Mouse (Mus musculus): ENCODE results near the gene Qrich2. TPM values are rescaled to one million over a fixed set of nuclear protein-coding genes. Genes with fewer than 3 reads are reported as not detected.

Qrich2 gene
- polyA plus RNA-seq, 1 experiment from 2014 or later, result not detected

- no peak overlapping the region for H3K4me2 ChIP-seq
- peaks cover 18% of the 10 kb centered on the region for H3K36me3 ChIP-seq
- H3K4me1 ChIP-seq, result peaks cover 18% of the 10 kb centered on the region
- WGBS (ENCODE audit: insufficient replicate concordance), result 80% methylated on average over 11 of the region's 11 CpGs
- no peak overlapping the region for H3K27ac ChIP-seq
- no peak overlapping the region for H3K4me3 ChIP-seq
- H3K27me3 ChIP-seq (replicated peaks), result no peaks in the 10 kb centered on the region
- H3K9me3 ChIP-seq (replicated peaks), result no peaks in the 10 kb centered on the region
- ATAC-seq, result no peak
- no peak overlapping the region for H3K9ac ChIP-seq
Observed at GRCm38 (mm10) chr11:116396276-116396933, 69.6 kb downstream of the Qrich2 start.

DNA sequence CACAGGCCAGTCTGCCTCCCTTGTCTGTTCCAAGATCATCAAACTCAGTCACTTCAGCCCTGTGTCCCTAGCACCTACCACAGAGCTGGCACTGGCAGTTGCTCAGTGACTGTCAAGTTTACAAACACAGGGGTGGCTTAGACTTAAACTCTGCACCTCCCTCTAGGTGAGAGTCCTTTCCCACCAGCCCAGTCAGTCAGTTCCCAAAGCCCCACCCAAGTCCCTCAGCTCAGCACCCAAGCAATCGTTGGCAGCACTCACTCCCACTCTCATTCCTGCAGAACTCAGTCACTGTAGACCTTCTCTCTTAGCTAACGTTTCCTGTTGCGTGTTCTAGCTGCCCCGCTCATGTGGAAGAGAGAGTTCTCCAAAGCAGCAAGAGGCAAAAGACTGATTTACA is 71.3 kb downstream of the Qrich2 start:
- no peak overlapping the region for H3K4me3 ChIP-seq

More for the DNA sequence above, 71.3 kb downstream of the Qrich2 start:
- no peaks in the 10 kb centered on the region for H3K9me3 ChIP-seq (replicated peaks)
- WGBS (ENCODE audit: insufficient replicate concordance), result 83% methylated on average over 4 of the region's 4 CpGs
- H3K4me1 ChIP-seq, result 0 out of 2 replicates have a peak, but pooled peaks cover 4% of the 10 kb centered on the region
- ATAC-seq, result 0 out of 2 replicates have a peak, but pooled peaks have one; percentile 51
- H3K27ac ChIP-seq, result no peak overlapping the region; the same call in 1 of the 2 replicates
- peak overlapping the region; percentile 21 for H3K4me2 ChIP-seq
- no peak overlapping the region for H3K9ac ChIP-seq
- no peaks in the 10 kb centered on the region for H3K27me3 ChIP-seq (replicated peaks)
- H3K36me3 ChIP-seq, result peaks cover 18% of the 10 kb centered on the region

Other genes with a start within 250 kb of the Qrich2 start
- gene Evpl, start 228.2 kb downstream of the Qrich2 start, polyA plus RNA-seq (2016; fragmentation: Nextera tagmentation; extraction: Ambion mirVana), result 0.30 and 0.31 TPM in 2 replicates
- gene Srp68, start 192.0 kb downstream of the Qrich2 start, polyA plus RNA-seq (2016; fragmentation: Nextera tagmentation; extraction: Ambion mirVana), result 66.4 and 66.8 TPM in 2 replicates
- not detected in 2 replicates for gene Galr2, start 185.3 kb downstream of the Qrich2 start, polyA plus RNA-seq (2016; fragmentation: Nextera tagmentation; extraction: Ambion mirVana)
- 29.7 and 31.8 TPM in 2 replicates for gene Exoc7, start 159.0 kb downstream of the Qrich2 start, polyA plus RNA-seq (2016; fragmentation: Nextera tagmentation; extraction: Ambion mirVana)
- gene Foxj1, start 130.8 kb downstream of the Qrich2 start, polyA plus RNA-seq (2016; fragmentation: Nextera tagmentation; extraction: Ambion mirVana), result 1.2 and 1.4 TPM in 2 replicates
- gene Rnf157, start 53.2 kb downstream of the Qrich2 start, polyA plus RNA-seq (2016; fragmentation: Nextera tagmentation; extraction: Ambion mirVana), result 2.9 and 4.3 TPM in 2 replicates
- gene Ubald2, start 32.1 kb downstream of the Qrich2 start, polyA plus RNA-seq (2016; fragmentation: Nextera tagmentation; extraction: Ambion mirVana), result 32.3 and 32.6 TPM in 2 replicates
- gene Prpsap1, start 28.0 kb upstream of the Qrich2 start, polyA plus RNA-seq (2016; fragmentation: Nextera tagmentation; extraction: Ambion mirVana), result 69.9 and 77.1 TPM in 2 replicates
- gene Sphk1, start 64.7 kb upstream of the Qrich2 start, polyA plus RNA-seq (2016; fragmentation: Nextera tagmentation; extraction: Ambion mirVana), result 26.9 and 28.0 TPM in 2 replicates
- gene Ube2o, start 115.2 kb upstream of the Qrich2 start, polyA plus RNA-seq (2016; fragmentation: Nextera tagmentation; extraction: Ambion mirVana), result 40.0 and 40.2 TPM in 2 replicates
- not detected in 2 replicates for gene Aanat, start 120.2 kb upstream of the Qrich2 start, polyA plus RNA-seq (2016; fragmentation: Nextera tagmentation; extraction: Ambion mirVana)
- 8.0 and 8.5 TPM in 2 replicates for gene Rhbdf2, start 160.8 kb upstream of the Qrich2 start, polyA plus RNA-seq (2016; fragmentation: Nextera tagmentation; extraction: Ambion mirVana)
- gene Prcd, start 187.3 kb upstream of the Qrich2 start, polyA plus RNA-seq (2016; fragmentation: Nextera tagmentation; extraction: Ambion mirVana), result 0.19 and 0.41 TPM in 2 replicates
- gene Cygb, start 188.1 kb upstream of the Qrich2 start, polyA plus RNA-seq (2016; fragmentation: Nextera tagmentation; extraction: Ambion mirVana), result 0.83 and 1.2 TPM in 2 replicates

All from liver, embryonic 12.5 days (tissue).